Mouse (Mus musculus) liver, postnatal 0 days (tissue): ENCODE results near the gene Acox3. TPM values are rescaled to one million over a fixed set of nuclear protein-coding genes. Genes with fewer than 3 reads are reported as not detected.

ENCODE experiments used
- ATAC-seq: fragments of 200-750 bp; cut with Nextera tagmentation; 2 replicates; pipeline ENCODE4 v1.8.0; 2017; ENCODE audit warnings: mild to moderate bottlenecking, moderate library complexity
- DNase-seq: peaks from one replicate; pipeline ENCODE4 v3.0.0-alpha.2; 2016
- H3K27ac ChIP-seq: fragments of 300-500 bp; sonication (generic); 2 replicates; pipeline ENCODE4 v1.5.1; 2014; ENCODE audit warnings: antibody characterized with exemption, moderate library complexity, mild to moderate bottlenecking, low read depth
- H3K27me3 ChIP-seq: fragments of 300-500 bp; sonication (generic); 2 replicates; pipeline ENCODE4 v1.6.1; 2014; ENCODE audit warnings: low read length, control low read depth, mixed read lengths; ENCODE audit not compliant: insufficient read depth
- H3K36me3 ChIP-seq: fragments of 300-500 bp; sonication (generic); replicated peaks from 2 replicates; pipeline ENCODE4 v1.6.1; 2014; ENCODE audit warnings: mild to moderate bottlenecking, control low read depth, low read length, moderate library complexity, mixed read lengths; ENCODE audit not compliant: insufficient read depth
- H3K4me1 ChIP-seq: fragments of 300-500 bp; sonication (generic); 2 replicates; pipeline ENCODE4 v1.6.1; 2014; ENCODE audit warnings: antibody characterized with exemption, mild to moderate bottlenecking, control low read depth; ENCODE audit not compliant: insufficient read depth
- H3K4me2 ChIP-seq: fragments of 300-500 bp; sonication (generic); 2 replicates; pipeline ENCODE4 v1.6.1; 2014; ENCODE audit warnings: low read depth, mild to moderate bottlenecking, low read length, moderate library complexity, mixed read lengths
- H3K4me3 ChIP-seq: fragments of 300-500 bp; sonication (generic); 2 replicates; pipeline ENCODE4 v1.5.1; 2014; ENCODE audit warnings: low read depth, low read length
- H3K9ac ChIP-seq: fragments of 300-500 bp; sonication (generic); replicated peaks from 2 replicates; pipeline ENCODE4 v1.6.1; 2014; ENCODE audit warnings: mild to moderate bottlenecking, moderate library complexity
- H3K9me3 ChIP-seq: fragments of 300-500 bp; sonication (generic); 2 replicates; pipeline ENCODE4 v1.6.1; 2016; ENCODE audit warnings: mild to moderate bottlenecking, control low read depth, low read length, mixed read lengths
- CTCF ChIP-seq: sonication (generic); IDR thresholded peaks from 2 replicates; pipeline ENCODE4 v1.5.1; 2016; ENCODE audit warnings: antibody characterized with exemption, low read depth
- EP300 ChIP-seq: IDR thresholded peaks from 2 replicates; pipeline ENCODE4 v1.6.1; 2016; ENCODE audit warnings: antibody characterized with exemption, low read depth, mild to moderate bottlenecking
- WGBS: fragments of 180-500 bp; shearing (Covaris S2); extraction: QIAGEN DNeasy Blood & Tissue Kit; methylation state at CpG from one replicate; pipeline ENCODE4 v1.1.7; 2014; ENCODE audit not compliant: insufficient replicate concordance; 5-methylcytosine and 5-hydroxymethylcytosine counted together
- polyA plus RNA-seq: library from polyadenylated mRNA; unstranded; fragments of >200 nt; fragmentation: Nextera tagmentation; extraction: Ambion mirVana; gene quantifications from 2 replicates; pipeline ENCODE4 v1.2.1, GENCODE M21; 2015

Gene Acox3
- polyA plus RNA-seq, 1 experiment from 2014 or later, result 4.0 TPM

- Histone ChIP-seq H3K9me3 (no peaks in the 10 kb centered on the region), H3K36me3 (no peaks in the 10 kb centered on the region), H3K4me1 (no peaks in the 10 kb centered on the region), H3K4me2 (no peak overlapping the region), H3K27ac (no peak overlapping the region), H3K4me3 (no peak overlapping the region), H3K27me3 (no peaks in the 10 kb centered on the region), H3K9ac (no peak overlapping the region)
- TF ChIP-seq CTCF (no peak), EP300 (no peak)
- ATAC-seq (no peak), DNase-seq (no peak)
- 87% methylated on average over 6 of the region's 6 CpGs for WGBS
Measured at GRCm38 (mm10) chr5:35632841-35633240, 50.0 kb downstream of the Acox3 start.

DNA sequence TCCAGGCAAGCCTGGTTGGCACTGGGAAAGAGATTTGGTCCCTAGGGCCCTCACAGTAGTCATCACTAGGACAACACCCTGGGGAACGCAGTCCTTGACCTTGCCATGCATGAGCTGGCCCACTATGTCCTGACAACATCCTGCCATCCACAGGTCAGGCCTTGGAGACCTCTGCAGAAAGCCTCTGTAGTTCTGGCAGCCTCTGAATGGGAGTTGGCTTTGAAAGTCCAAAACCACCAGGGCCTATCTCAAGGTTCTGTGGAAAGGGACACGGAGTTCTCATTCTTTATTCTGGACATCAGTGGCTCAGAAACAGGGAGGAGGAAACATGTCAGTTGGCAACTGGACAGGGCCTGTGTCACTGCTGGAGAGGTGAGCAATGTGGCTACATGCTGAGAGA is 53.2 kb downstream of the Acox3 start:
- no peak overlapping the region for H3K9ac ChIP-seq
- TF ChIP-seq CTCF (no peak), EP300 (no peak)
- WGBS, result 63% methylated on average over 2 of the region's 2 CpGs

DNA sequence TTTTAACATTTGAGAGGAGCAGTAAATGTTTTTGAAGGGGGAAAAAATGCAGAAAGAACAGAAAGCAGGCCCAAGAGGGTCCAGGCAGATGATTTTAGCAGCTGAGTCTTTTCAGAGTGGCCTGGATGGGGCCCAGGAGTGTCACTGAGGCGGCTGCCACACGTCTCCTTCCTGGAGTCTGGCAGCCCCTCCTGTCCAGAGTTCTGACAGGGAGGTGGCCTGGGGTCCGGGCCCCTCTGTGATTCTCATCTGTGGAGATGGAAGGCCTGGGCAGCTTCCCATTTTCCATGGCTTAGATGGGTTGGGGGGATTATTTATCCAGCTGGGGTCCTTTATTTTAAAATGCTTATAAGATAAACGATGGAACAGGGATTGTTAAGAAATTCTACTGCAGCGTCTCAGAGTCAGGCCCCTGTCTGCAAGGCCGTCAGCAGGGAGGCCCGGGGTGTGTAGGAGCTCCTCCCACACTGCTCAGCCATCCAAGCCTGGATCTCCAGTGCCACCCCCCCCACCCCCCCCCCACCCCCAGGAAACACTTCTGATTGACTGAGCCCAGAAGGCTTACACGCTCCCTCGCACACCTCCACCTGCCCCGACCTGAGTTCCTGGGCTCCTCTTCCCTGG is 59.2 kb downstream of the Acox3 start:
- no peak overlapping the region for H3K4me2 ChIP-seq
- no peak overlapping the region for H3K27ac ChIP-seq
- TF ChIP-seq EP300 (no peak), CTCF (no peak)
- no peak overlapping the region for H3K9ac ChIP-seq
- DNase-seq (no peak), ATAC-seq (no peak)
- 64% methylated on average over 10 of the region's 10 CpGs for WGBS
- no peaks in the 10 kb centered on the region for H3K4me1 ChIP-seq
- no peaks in the 10 kb centered on the region for H3K9me3 ChIP-seq
- H3K4me3 ChIP-seq, result no peak overlapping the region
- no peaks in the 10 kb centered on the region for H3K27me3 ChIP-seq
- no peaks in the 10 kb centered on the region for H3K36me3 ChIP-seq

More for the DNA sequence above, 53.2 kb downstream of the Acox3 start:
- H3K4me3 ChIP-seq, result no peak overlapping the region
- no peak for DNase-seq
- no peaks in the 10 kb centered on the region for H3K27me3 ChIP-seq
- no peak for ATAC-seq
- no peaks in the 10 kb centered on the region for H3K36me3 ChIP-seq
- H3K4me1 ChIP-seq, result no peaks in the 10 kb centered on the region
- H3K27ac ChIP-seq, result no peak overlapping the region
- H3K9me3 ChIP-seq, result no peaks in the 10 kb centered on the region
- H3K4me2 ChIP-seq, result no peak overlapping the region

DNA sequence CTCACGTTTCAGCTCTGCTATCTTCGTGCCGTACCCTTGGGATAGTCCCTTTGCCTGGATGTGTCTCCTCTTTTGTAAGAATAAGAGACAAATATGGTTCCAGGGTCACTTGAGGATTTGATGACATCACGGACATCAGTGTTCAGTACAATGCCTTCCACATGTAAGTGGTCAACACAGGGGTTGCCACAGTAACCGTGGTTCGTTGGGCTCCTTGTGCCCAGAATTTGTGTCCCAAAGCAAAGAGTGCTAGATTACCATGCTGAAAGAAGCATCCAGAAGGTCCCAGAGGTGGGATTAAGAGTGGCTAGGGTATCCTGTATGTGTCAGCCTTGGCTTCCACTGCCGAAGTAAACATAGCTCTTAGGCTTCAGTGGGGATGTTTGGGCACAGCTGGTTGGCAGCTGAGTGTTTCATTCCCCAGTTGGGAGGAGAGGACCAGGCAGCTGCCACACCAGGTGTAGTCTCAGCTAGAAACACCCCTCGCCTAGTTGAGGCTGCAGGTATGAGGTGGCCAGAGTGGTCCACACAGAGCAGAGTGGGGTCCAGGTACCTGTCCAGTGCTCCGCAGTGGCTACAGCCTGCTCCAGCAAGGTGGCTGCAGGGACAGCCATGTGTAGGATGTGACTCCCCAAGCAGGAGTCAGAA is 60.7 kb downstream of the Acox3 start:
- Histone ChIP-seq H3K27ac (no peak overlapping the region), H3K4me1 (0 out of 2 replicates have a peak, but pooled peaks cover 4% of the 10 kb centered on the region), H3K9ac (no peak overlapping the region), H3K4me2 (no peak overlapping the region), H3K9me3 (no peaks in the 10 kb centered on the region), H3K27me3 (no peaks in the 10 kb centered on the region), H3K36me3 (no peaks in the 10 kb centered on the region), H3K4me3 (no peak overlapping the region)
- ATAC-seq (no peak), DNase-seq (no peak)
- TF ChIP-seq CTCF, result no peak
- no peak for TF ChIP-seq EP300
- 76% methylated on average over 9 of the region's 9 CpGs for WGBS

- no peak overlapping the region for H3K27ac ChIP-seq
- no peak for DNase-seq
- H3K36me3 ChIP-seq, result no peaks in the 10 kb centered on the region
- no peak overlapping the region for H3K9ac ChIP-seq
- H3K27me3 ChIP-seq, result no peaks in the 10 kb centered on the region
- 0 out of 2 replicates have a peak, but pooled peaks cover 4% of the 10 kb centered on the region for H3K4me1 ChIP-seq
- no peak overlapping the region for H3K4me2 ChIP-seq
- TF ChIP-seq CTCF (no peak), EP300 (no peak)
- WGBS, result 48% methylated on average over 4 of the region's 4 CpGs
- no peak overlapping the region for H3K4me3 ChIP-seq
- no peak for ATAC-seq
- no peaks in the 10 kb centered on the region for H3K9me3 ChIP-seq
Measured at GRCm38 (mm10) chr5:35644082-35644481, 61.2 kb downstream of the Acox3 start.

GRCm38 (mm10) chr5:35645938-35646493 is 63.2 kb downstream of the Acox3 start:
- TF ChIP-seq EP300 (no peak), CTCF (no peak)
- DNase-seq (no peak), ATAC-seq (no peak)
- no peak overlapping the region for H3K9ac ChIP-seq
- H3K9me3 ChIP-seq, result no peaks in the 10 kb centered on the region
- H3K4me2 ChIP-seq, result no peak overlapping the region
- no peaks in the 10 kb centered on the region for H3K36me3 ChIP-seq
- no peak overlapping the region for H3K27ac ChIP-seq
- no peaks in the 10 kb centered on the region for H3K27me3 ChIP-seq
- WGBS, result 64% methylated on average over 6 of the region's 6 CpGs
- H3K4me1 ChIP-seq, result 0 out of 2 replicates have a peak, but pooled peaks cover 4% of the 10 kb centered on the region
- no peak overlapping the region for H3K4me3 ChIP-seq
